ENCODE assay signal across 8 mouse cellular contexts in genomic region chr12:119945589-119946310, GRCm38 (mm10). TPM values are rescaled to one million over a fixed set of nuclear protein-coding genes. Genes with fewer than 3 reads are reported as not detected.
DNase-seq lines count a peak whose midpoint lies in the region; ATAC-seq and TF ChIP-seq lines count a peak whose summit lies in the region.

Gene Tmem196, plus strand, starts transcription at chr12:119945822.

- TF ChIP-seq CTCF in lung, embryonic 14.5 days (IDR thresholded peaks at IDR 0.05; ENCODE audit: low read depth) = no peak

- WGBS in lung, embryonic 14.5 days = 2% methylated on average over 25 of the region's 25 CpGs
- WGBS in neural tube, embryonic 14.5 days = 3% methylated on average over 25 of the region's 25 CpGs

- H3K27ac ChIP-seq in lung, embryonic 14.5 days (ENCODE audit: low read depth) = no peak within 1 kb of the TSS
- 0 out of 2 replicates have a peak within 1 kb of the TSS, but pooled peaks have one; percentile 1 for H3K27ac ChIP-seq in neural tube, embryonic 14.5 days (ENCODE audit: low read depth, low read length)

- no peaks in the 10 kb centered on the region for H3K4me1 ChIP-seq in lung, embryonic 14.5 days (ENCODE audit: insufficient read depth)
- no peaks in the 10 kb centered on the region; the same call in 1 of the 2 replicates for H3K4me1 ChIP-seq in neural tube, embryonic 14.5 days (ENCODE audit: control insufficient read depth, insufficient read depth, low read length)

- intact Hi-C loops in heart, postnatal 10 days (cut with DNase I) = no loop called here
- intact Hi-C loops in left cerebral cortex, postnatal 36 days (cut with DNase I) = loop anchor here (5.0 kb wide), 1 partner anchor 708 kb away; the partner anchor contains the start of gene Itgb8

- H3K4me2 ChIP-seq in lung, embryonic 14.5 days = peak within 1 kb of the TSS; percentile 61
- peak within 1 kb of the TSS; percentile 91 for H3K4me2 ChIP-seq in neural tube, embryonic 14.5 days (ENCODE audit: low read depth, low read length)

- ATAC-seq in lung, embryonic 14.5 days (ENCODE audit: insufficient read depth) = peak; percentile 76
- peak; percentile 88 for ATAC-seq in neural tube, embryonic 14.5 days (ENCODE audit: low read depth)
- ATAC-seq in monocyte, adult 5-6 weeks (replicated peaks; ENCODE audit: insufficient number of reproducible peaks, low FRiP score, low TSS enrichment, poor library complexity, severe bottlenecking) = no peak

- H3K9ac ChIP-seq in lung, embryonic 14.5 days = peak within 1 kb of the TSS; percentile 14; the same call in 1 of the 2 replicates
- peak within 1 kb of the TSS; percentile 50 for H3K9ac ChIP-seq in neural tube, embryonic 14.5 days (replicated peaks; ENCODE audit: low read depth, low read length)

- DNase-seq in lung, embryonic 14.5 days = peak; percentile 47
- DNase-seq in lung, postnatal 4 days = no peak
- peak; percentile 16 for DNase-seq in embryo, embryonic 11.5 days (ENCODE audit: low read depth, low spot score)
- DNase-seq in heart, postnatal 10 days = peak; percentile 19 to 27
- peak; percentile 40 to 55 for DNase-seq in left cerebral cortex, postnatal 36 days (ENCODE audit: low spot score in 2 of 2)
- DNase-seq in thymus, adult 18-20 months = no peak

- H3K27me3 ChIP-seq in lung, embryonic 14.5 days (ENCODE audit: insufficient read depth, low read length) = peaks cover 12% of the 10 kb centered on the region; the same call in 1 of the 2 replicates
- no peaks in the 10 kb centered on the region for H3K27me3 ChIP-seq in neural tube, embryonic 14.5 days (ENCODE audit: control insufficient read depth, insufficient read depth, low read length)

- no peaks in the 10 kb centered on the region for H3K9me3 ChIP-seq in lung, embryonic 14.5 days (ENCODE audit: low read depth, low read length)
- H3K9me3 ChIP-seq in neural tube, embryonic 14.5 days (ENCODE audit: control insufficient read depth, low read length) = no peaks in the 10 kb centered on the region

- no peaks in the 10 kb centered on the region for H3K36me3 ChIP-seq in lung, embryonic 14.5 days (ENCODE audit: insufficient read depth)
- H3K36me3 ChIP-seq in neural tube, embryonic 14.5 days (ENCODE audit: control insufficient read depth, insufficient read depth, low read length) = no peaks in the 10 kb centered on the region

- peak within 1 kb of the TSS; percentile 36 for H3K4me3 ChIP-seq in lung, embryonic 14.5 days (ENCODE audit: low read depth, low read length)
- peak within 1 kb of the TSS; percentile 57 for H3K4me3 ChIP-seq in neural tube, embryonic 14.5 days (ENCODE audit: low read depth, low read length)

RNA-seq across cellular contexts. Expression of gene Tmem196, which starts in this region (rescaled TPM):
- polyA plus RNA-seq in lung, embryonic 14.5 days (2014; fragmentation: Nextera tagmentation; extraction: Ambion mirVana) = 0.45 and 0.62 TPM in 2 replicates
- under 1 TPM; 0.74 to 0.84 TPM for total RNA-seq in heart, postnatal 10 days (2021)
- 10 to 100 TPM; 32.7 to 36.0 TPM for total RNA-seq in left cerebral cortex, postnatal 36 days (2021)
- polyA plus RNA-seq in neural tube, embryonic 14.5 days (2014; fragmentation: Nextera tagmentation; extraction: Ambion mirVana) = 9.8 and 11.9 TPM in 2 replicates
- 0.75 TPM in 1 of 3 replicates, not detected in the others for total RNA-seq in monocyte, adult 5-6 weeks (2017)

Comparison
In these comparisons a context has a peak if more than half of its experiments do, and no peak if none do; other contexts are left out.
1. RNA of gene Tmem196 (total RNA-seq): 32.7 to 36.0 TPM in left cerebral cortex, postnatal 36 days; 0.74 to 0.84 TPM in heart, postnatal 10 days and 0.75 TPM in monocyte, adult 5-6 weeks; every median in the first group is over 10 times any median in the second.
2. Peak in DNase-seq, ATAC-seq, H3K4me3 ChIP-seq, H3K9ac ChIP-seq and H3K4me2 ChIP-seq in lung, embryonic 14.5 days; RNA of the gene not detected or under 1 TPM.
3. Peak in DNase-seq in heart, postnatal 10 days; RNA of the gene not detected or under 1 TPM.
4. DNase-seq: peak in embryo, embryonic 11.5 days (single experiment) and left cerebral cortex, postnatal 36 days (2 of 2); none in lung, postnatal 4 days (0 of 2) and thymus, adult 18-20 months (0 of 2).